Mouse (Mus musculus) intestine, embryonic 14.5 days (tissue): Measurements from ENCODE around the gene Naip2. TPM values are rescaled to one million over a fixed set of nuclear protein-coding genes. Genes with fewer than 3 reads are reported as not detected.
"Not testable (repeated sequence)": the region's sequence is repeated elsewhere in the genome, so short reads cannot be mapped to it uniquely, and the experiment has no call there.

Experiments
- ATAC-seq: fragments of 200-750 bp; cut with Nextera tagmentation; replicated peaks from 2 replicates; pipeline ENCODE4 v1.8.0; 2017; ENCODE audit warnings: low read depth, moderate number of reproducible peaks, moderate TSS enrichment, moderate library complexity; ENCODE audit not compliant: low FRiP score, low TSS enrichment
- DNase-seq: peaks from one replicate; pipeline ENCODE4 v3.0.0-alpha.2; 2018; ENCODE audit warnings: low spot score
- H3K27ac ChIP-seq: fragments of 300-500 bp; sonication (generic); 2 replicates; pipeline ENCODE4 v1.5.1; 2014; ENCODE audit warnings: low read depth, mild to moderate bottlenecking, control low read depth
- H3K27me3 ChIP-seq: fragments of 300-500 bp; sonication (generic); replicated peaks from 2 replicates; pipeline ENCODE4 v1.6.1; 2014; ENCODE audit warnings: low read length, control low read depth; ENCODE audit not compliant: control insufficient read depth, insufficient read depth
- H3K36me3 ChIP-seq: fragments of 300-500 bp; sonication (generic); 2 replicates; pipeline ENCODE4 v1.6.1; 2014; ENCODE audit warnings: low read length, control low read depth; ENCODE audit not compliant: control insufficient read depth, insufficient read depth
- H3K4me1 ChIP-seq: fragments of 300-500 bp; sonication (generic); replicated peaks from 2 replicates; pipeline ENCODE4 v1.6.1; 2014; ENCODE audit warnings: low read length, control low read depth, mixed read lengths; ENCODE audit not compliant: control insufficient read depth, insufficient read depth
- H3K4me2 ChIP-seq: fragments of 300-500 bp; sonication (generic); 2 replicates; pipeline ENCODE4 v1.6.1; 2014; ENCODE audit warnings: low read length
- H3K4me3 ChIP-seq: fragments of 300-500 bp; sonication (generic); 2 replicates; pipeline ENCODE4 v1.5.1; 2014; ENCODE audit warnings: low read depth, low read length, control low read depth, mixed read lengths
- H3K9ac ChIP-seq: fragments of 300-500 bp; sonication (generic); 2 replicates; pipeline ENCODE4 v1.6.1; 2014; ENCODE audit warnings: mild to moderate bottlenecking, low read length
- H3K9me3 ChIP-seq: fragments of 300-500 bp; sonication (generic); 2 replicates; pipeline ENCODE4 v1.6.1; 2016; ENCODE audit warnings: low read length, control low read depth; ENCODE audit not compliant: control insufficient read depth
- WGBS: fragments of 180-500 bp; shearing (Covaris S2); extraction: QIAGEN DNeasy Blood & Tissue Kit; methylation state at CpG from one replicate; pipeline ENCODE4 v1.1.7; 2014; 5-methylcytosine and 5-hydroxymethylcytosine counted together
- polyA plus RNA-seq: library from polyadenylated mRNA; unstranded; fragments of >200 nt; fragmentation: Nextera tagmentation; extraction: Ambion mirVana; gene quantifications from 2 replicates; pipeline ENCODE4 v1.2.1, GENCODE M21; 2014

Gene Naip2
- polyA plus RNA-seq, 1 experiment from 2014 or later: 6.0 TPM

- H3K4me2 ChIP-seq, H3K4me3 ChIP-seq, ATAC-seq, H3K27me3 ChIP-seq, H3K9me3 ChIP-seq, H3K4me1 ChIP-seq, H3K9ac ChIP-seq, H3K36me3 ChIP-seq, H3K27ac ChIP-seq, DNase-seq: not testable (repeated sequence)
These were observed 18.8 kb downstream of the Naip2 start for GRCm38 (mm10) chr13:100183111-100183510.

GRCm38 (mm10) chr13:100174360-100174759 lies 27.5 kb downstream of the Naip2 start:
- not testable (repeated sequence) for ATAC-seq, H3K27ac ChIP-seq, H3K4me2 ChIP-seq, H3K4me3 ChIP-seq, H3K27me3 ChIP-seq, DNase-seq, H3K9me3 ChIP-seq, H3K4me1 ChIP-seq, H3K36me3 ChIP-seq, H3K9ac ChIP-seq
- 70% methylated on average over 3 of the region's 5 CpGs for WGBS

- H3K4me2 ChIP-seq, H3K9ac ChIP-seq, DNase-seq, H3K9me3 ChIP-seq, H3K27me3 ChIP-seq, ATAC-seq, H3K27ac ChIP-seq, H3K4me1 ChIP-seq, H3K4me3 ChIP-seq, H3K36me3 ChIP-seq: not testable (repeated sequence)
- WGBS: 69% methylated on average over 2 of the region's 2 CpGs
These were observed 35.5 kb downstream of the Naip2 start for GRCm38 (mm10) chr13:100166378-100166777.

- not testable (repeated sequence) for H3K9ac ChIP-seq, ATAC-seq, H3K36me3 ChIP-seq, H3K27ac ChIP-seq, H3K4me1 ChIP-seq, H3K27me3 ChIP-seq, H3K4me3 ChIP-seq, H3K4me2 ChIP-seq, DNase-seq, H3K9me3 ChIP-seq
These were observed 39.4 kb downstream of the Naip2 start for GRCm38 (mm10) chr13:100162467-100162866.

- not testable (repeated sequence) for H3K27me3 ChIP-seq, H3K4me3 ChIP-seq
- WGBS: 85% methylated on average over 11 of the region's 11 CpGs
These were observed 40.6 kb downstream of the Naip2 start for GRCm38 (mm10) chr13:100161171-100161870.

GRCm38 (mm10) chr13:100156624-100157023 lies 45.3 kb downstream of the Naip2 start:
- no peak overlapping the region for H3K4me3 ChIP-seq
- no peaks in the 10 kb centered on the region for H3K4me1 ChIP-seq
- H3K27me3 ChIP-seq: no peaks in the 10 kb centered on the region
- no peak overlapping the region for H3K4me2 ChIP-seq
- DNase-seq: no peak
- no peak overlapping the region for H3K9ac ChIP-seq
- H3K27ac ChIP-seq: no peak overlapping the region
- no peaks in the 10 kb centered on the region for H3K36me3 ChIP-seq
- 96% methylated on average over 3 of the region's 3 CpGs for WGBS
- no peak for ATAC-seq
- H3K9me3 ChIP-seq: no peaks in the 10 kb centered on the region

More at GRCm38 (mm10) chr13:100161171-100161870, 40.6 kb downstream of the Naip2 start:
- not testable (repeated sequence) for H3K4me2 ChIP-seq, H3K27ac ChIP-seq, H3K9ac ChIP-seq, DNase-seq, H3K9me3 ChIP-seq, H3K36me3 ChIP-seq, H3K4me1 ChIP-seq, ATAC-seq

- no peaks in the 10 kb centered on the region for H3K9me3 ChIP-seq
- no peak overlapping the region for H3K4me2 ChIP-seq
- no peaks in the 10 kb centered on the region for H3K36me3 ChIP-seq
- DNase-seq (no peak), ATAC-seq (no peak)
- no peak overlapping the region for H3K27ac ChIP-seq
- H3K4me1 ChIP-seq: no peaks in the 10 kb centered on the region
- no peak overlapping the region for H3K9ac ChIP-seq
- no peak overlapping the region for H3K4me3 ChIP-seq
- H3K27me3 ChIP-seq: no peaks in the 10 kb centered on the region
- WGBS: 75% methylated on average over 1 of the region's 1 CpGs
These were observed 49.2 kb downstream of the Naip2 start for GRCm38 (mm10) chr13:100152659-100153058.

GRCm38 (mm10) chr13:100141646-100142314 lies 60.1 kb downstream of the Naip2 start:
- no peak for DNase-seq
- Histone ChIP-seq H3K36me3 (peaks cover 22% of the 10 kb centered on the region), H3K27me3 (no peaks in the 10 kb centered on the region), H3K4me1 (no peaks in the 10 kb centered on the region), H3K9ac (no peak overlapping the region), H3K9me3 (no peaks in the 10 kb centered on the region), H3K4me2 (no peak overlapping the region), H3K27ac (no peak overlapping the region), H3K4me3 (no peak overlapping the region)
- ATAC-seq: no peak
- WGBS: 84% methylated on average over 8 of the region's 8 CpGs

GRCm38 (mm10) chr13:100125258-100125643 lies 76.6 kb downstream of the Naip2 start:
- Histone ChIP-seq H3K27me3 (no peaks in the 10 kb centered on the region), H3K4me1 (peaks cover 10% of the 10 kb centered on the region), H3K9me3 (no peaks in the 10 kb centered on the region), H3K4me3 (peak overlapping the region; percentile 100), H3K27ac (no peak overlapping the region; the same call in 1 of the 2 replicates), H3K36me3 (peaks cover 30% of the 10 kb centered on the region), H3K4me2 (peak overlapping the region; percentile 90), H3K9ac (peak overlapping the region; percentile 89)
- 3% methylated on average over 10 of the region's 10 CpGs for WGBS
- ATAC-seq (no peak), DNase-seq (no peak)
